Comparison of ENCODE assay signal across 28 mouse cellular contexts in genomic region chr11:40276737-40277136, GRCm38 (mm10).
DNase-seq lines count a peak whose midpoint lies in the region; ATAC-seq and TF ChIP-seq lines count a peak whose summit lies in the region.
"Had no signal": no experiment of that assay in that cellular context is flagged by ENCODE, and none has a peak within 500 bp of the region (broad histone marks: within the 10 kb centered on the region; RNA-seq: fewer than 3 reads in every experiment).

No protein-coding gene starts in this region.

- DNase-seq in midbrain, postnatal 0 days (ENCODE audit: low spot score), result peak; percentile 21
- DNase-seq in hindbrain, postnatal 0 days (ENCODE audit: low spot score), result peak; percentile 9
- peak; percentile 66 for DNase-seq in retina, embryonic 14.5 days (ENCODE audit: low spot score)
- no peak for DNase-seq in urinary bladder, adult 18-20 months (ENCODE audit: low spot score in 2 of 2)
- DNase-seq in kidney, adult 8-10 months, result no peak
- no peak for DNase-seq in thymus, postnatal 36 days
- DNase-seq: adrenal gland, postnatal 10 days; B cell, adult 2 months; cerebellum, adult 11-12 months; cerebellum, adult 9-11 months; embryo, embryonic 11 days; gastrocnemius, postnatal 25 days; heart, adult 11 months; heart, postnatal 4 days; kidney, adult 18-20 months; layer of hippocampus, adult 9-11 months; liver; lung, adult 2 months; lung, postnatal 10 days; midbrain, embryonic 14.5 days; right cerebral cortex, postnatal 14 days had no signal

- no peak overlapping the region for H3K9ac ChIP-seq in midbrain, postnatal 0 days (replicated peaks; ENCODE audit: low read length, poor library complexity, severe bottlenecking)
- no peak overlapping the region for H3K9ac ChIP-seq in midbrain, embryonic 15.5 days
- H3K9ac ChIP-seq in hindbrain, embryonic 13.5 days, result no peak overlapping the region
- H3K9ac ChIP-seq in hindbrain, postnatal 0 days (replicated peaks; ENCODE audit: low read length), result no peak overlapping the region
- H3K9ac ChIP-seq: embryonic facial prominence, embryonic 12.5 days; heart, embryonic 12.5 days; liver, embryonic 14.5 days had no signal

- 81% methylated on average over 1 of the region's 1 CpGs for WGBS in midbrain, postnatal 0 days
- WGBS in midbrain, embryonic 15.5 days, result 73% methylated on average over 1 of the region's 1 CpGs
- WGBS in hindbrain, embryonic 13.5 days, result 74% methylated on average over 1 of the region's 1 CpGs
- WGBS in hindbrain, postnatal 0 days, result 53% methylated on average over 1 of the region's 1 CpGs

- no peaks in the 10 kb centered on the region for H3K27me3 ChIP-seq in midbrain, postnatal 0 days (ENCODE audit: insufficient read depth, low read length)
- no peaks in the 10 kb centered on the region for H3K27me3 ChIP-seq in midbrain, embryonic 15.5 days (replicated peaks)
- no peaks in the 10 kb centered on the region for H3K27me3 ChIP-seq in hindbrain, embryonic 13.5 days
- no peaks in the 10 kb centered on the region for H3K27me3 ChIP-seq in hindbrain, postnatal 0 days (ENCODE audit: insufficient read depth, low read length)
- H3K27me3 ChIP-seq: embryonic facial prominence, embryonic 12.5 days; heart, embryonic 12.5 days had no signal

- no peaks in the 10 kb centered on the region for H3K9me3 ChIP-seq in midbrain, postnatal 0 days (ENCODE audit: low read length)
- no peaks in the 10 kb centered on the region for H3K9me3 ChIP-seq in midbrain, embryonic 15.5 days
- no peaks in the 10 kb centered on the region for H3K9me3 ChIP-seq in hindbrain, embryonic 13.5 days
- H3K9me3 ChIP-seq in hindbrain, postnatal 0 days (ENCODE audit: low read length), result no peaks in the 10 kb centered on the region
- H3K9me3 ChIP-seq: embryonic facial prominence, embryonic 12.5 days; heart, embryonic 12.5 days had no signal

- H3K4me1 ChIP-seq in midbrain, postnatal 0 days (ENCODE audit: insufficient read depth, low read length), result no peaks in the 10 kb centered on the region
- H3K4me1 ChIP-seq in midbrain, embryonic 15.5 days, result no peaks in the 10 kb centered on the region
- no peaks in the 10 kb centered on the region for H3K4me1 ChIP-seq in hindbrain, embryonic 13.5 days (replicated peaks)
- no peaks in the 10 kb centered on the region for H3K4me1 ChIP-seq in hindbrain, postnatal 0 days (ENCODE audit: insufficient read depth, low read length)
- H3K4me1 ChIP-seq: embryonic facial prominence, embryonic 12.5 days; heart, embryonic 12.5 days had no signal

- H3K27ac ChIP-seq in midbrain, postnatal 0 days (ENCODE audit: low read depth, low read length), result no peak overlapping the region
- H3K27ac ChIP-seq in midbrain, embryonic 15.5 days, result no peak overlapping the region
- peak overlapping the region; percentile 35; the same call in 1 of the 2 replicates for H3K27ac ChIP-seq in hindbrain, embryonic 13.5 days
- H3K27ac ChIP-seq in hindbrain, postnatal 0 days, result no peak overlapping the region
- H3K27ac ChIP-seq: embryonic facial prominence, embryonic 12.5 days; kidney, postnatal 0 days; liver, embryonic 14.5 days; macrophage had no signal

- no peak overlapping the region for H3K4me3 ChIP-seq in midbrain, postnatal 0 days (ENCODE audit: low read depth, low read length)
- no peak overlapping the region for H3K4me3 ChIP-seq in midbrain, embryonic 15.5 days
- H3K4me3 ChIP-seq in hindbrain, embryonic 13.5 days, result no peak overlapping the region
- H3K4me3 ChIP-seq in hindbrain, postnatal 0 days (ENCODE audit: low read length), result no peak overlapping the region
- H3K4me3 ChIP-seq: embryonic facial prominence, embryonic 12.5 days; heart, embryonic 12.5 days had no signal

- no peak overlapping the region for H3K4me2 ChIP-seq in midbrain, postnatal 0 days (ENCODE audit: low read depth, low read length, poor library complexity, severe bottlenecking)
- H3K4me2 ChIP-seq in midbrain, embryonic 15.5 days, result no peak overlapping the region
- no peak overlapping the region for H3K4me2 ChIP-seq in hindbrain, embryonic 13.5 days
- H3K4me2 ChIP-seq in hindbrain, postnatal 0 days (ENCODE audit: low read depth, low read length), result no peak overlapping the region
- H3K4me2 ChIP-seq: embryonic facial prominence, embryonic 12.5 days; heart, embryonic 12.5 days had no signal

- TF ChIP-seq CTCF in midbrain, postnatal 0 days (IDR thresholded peaks at IDR 0.05), result no peak
- no peak for TF ChIP-seq CTCF in hindbrain, postnatal 0 days (IDR thresholded peaks at IDR 0.05; ENCODE audit: low read depth)

- H3K36me3 ChIP-seq in midbrain, postnatal 0 days (ENCODE audit: insufficient read depth, low read length), result no peaks in the 10 kb centered on the region
- no peaks in the 10 kb centered on the region for H3K36me3 ChIP-seq in midbrain, embryonic 15.5 days (replicated peaks)
- H3K36me3 ChIP-seq in hindbrain, embryonic 13.5 days, result no peaks in the 10 kb centered on the region
- no peaks in the 10 kb centered on the region for H3K36me3 ChIP-seq in hindbrain, postnatal 0 days (ENCODE audit: insufficient read depth, low read length)
- H3K36me3 ChIP-seq: embryonic facial prominence, embryonic 12.5 days; heart, embryonic 12.5 days had no signal

- ATAC-seq in midbrain, postnatal 0 days (ENCODE audit: low FRiP score), result no peak
- no peak for ATAC-seq in midbrain, embryonic 15.5 days (replicated peaks)
- ATAC-seq in hindbrain, embryonic 13.5 days (ENCODE audit: low FRiP score), result peak; percentile 54; the same call in 1 of the 2 replicates
- ATAC-seq in hindbrain, postnatal 0 days, result no peak

Comparison
In these comparisons a context has a peak if more than half of its experiments do, and no peak if none do; other contexts are left out.
1. DNase-seq: peak in midbrain, postnatal 0 days (single experiment), hindbrain, postnatal 0 days (single experiment) and retina, embryonic 14.5 days (single experiment); none in urinary bladder, adult 18-20 months (0 of 2), kidney, adult 8-10 months (0 of 2) and thymus, postnatal 36 days (0 of 2).